Mouse (Mus musculus): ENCODE data around the gene Atrn.

The Atrn gene

DNA sequence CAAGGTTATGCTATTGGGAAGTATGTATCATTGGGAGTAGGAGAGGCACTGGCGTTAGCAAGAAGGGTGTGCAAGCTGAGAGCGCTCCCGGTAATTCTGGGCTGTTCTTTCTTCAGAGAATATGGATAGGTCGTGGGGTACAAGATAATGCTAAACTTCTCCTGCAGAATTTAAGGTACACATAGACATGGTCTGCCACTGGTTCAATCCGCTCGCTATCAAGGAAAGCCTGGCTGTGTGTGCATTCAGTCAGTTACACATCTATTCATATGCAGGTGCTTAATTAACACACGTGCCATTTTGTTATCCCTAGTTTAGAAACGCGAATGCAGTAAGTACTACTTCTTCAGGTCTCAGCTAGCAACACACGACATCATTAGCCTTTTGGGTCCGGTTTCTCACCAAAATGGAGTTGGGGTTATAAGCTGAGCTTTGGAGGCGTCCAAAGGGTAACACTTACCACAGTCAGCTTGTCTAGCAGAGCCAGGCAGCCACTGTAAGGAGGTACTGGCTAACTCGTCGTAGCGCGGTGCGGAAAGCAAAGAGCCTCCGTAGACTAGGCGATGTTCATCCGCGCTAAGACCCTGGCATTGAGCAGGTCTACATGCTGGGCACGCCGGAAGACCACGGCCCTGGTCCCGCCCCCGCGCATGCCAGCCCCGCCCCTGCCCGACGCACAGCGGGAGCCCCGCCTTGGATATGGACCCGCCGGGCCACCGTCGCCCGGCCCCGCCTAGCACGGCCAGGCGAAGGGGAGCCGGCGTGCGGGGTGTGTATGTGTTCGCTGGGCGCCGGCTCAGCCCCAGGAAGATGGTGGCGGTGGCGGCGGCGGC lies at the start of gene Atrn, which contains the start of gene 4930402H24Rik:
TSS of gene Atrn (plus strand) at position 745 of the 833 bp plus-strand sequence.
TSS of gene 4930402H24Rik (minus strand) at position 656 of the 833 bp plus-strand sequence.
- peak; percentile 53 for DNase-seq (ENCODE audit: low read depth)

DNA sequence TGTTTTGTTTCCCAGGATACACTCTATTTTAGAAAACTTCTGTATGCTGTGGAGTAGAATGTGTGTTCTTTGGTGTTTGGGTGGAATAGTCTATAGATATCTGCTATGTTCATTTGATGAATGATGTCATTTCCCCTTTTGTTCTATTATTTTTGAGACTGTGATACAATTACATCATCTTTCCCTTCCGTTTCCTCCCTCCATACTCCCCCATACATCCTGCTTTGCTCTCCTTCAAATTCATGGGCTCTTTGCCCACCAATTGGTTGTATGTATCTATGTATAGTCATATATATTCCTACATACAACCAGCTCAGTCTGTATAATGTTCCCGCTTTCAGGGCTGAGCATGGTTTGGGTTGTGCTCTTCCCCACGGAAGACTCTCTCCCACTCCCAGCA lies 44.2 kb upstream of the Atrn start:
- no peak for DNase-seq (ENCODE audit: low read depth)

DNA sequence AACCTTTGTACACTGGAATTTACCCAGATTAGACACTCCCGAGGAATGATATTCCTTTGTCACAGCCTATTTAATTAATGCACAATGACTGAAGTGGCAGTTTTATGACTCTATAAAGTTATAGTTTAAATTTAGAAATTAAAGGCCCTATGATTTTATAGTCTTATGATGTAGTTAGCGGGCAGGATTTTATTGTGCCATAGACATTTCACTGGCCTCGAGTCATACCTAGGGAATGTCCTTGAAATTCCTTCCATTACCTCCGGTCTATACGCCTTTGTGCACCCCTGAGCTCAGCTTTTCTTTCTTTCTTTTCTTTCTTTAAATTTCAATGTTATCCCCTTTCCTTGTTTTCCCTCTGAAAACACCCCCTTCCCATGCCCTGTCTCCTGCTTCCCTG lies 35.4 kb upstream of the Atrn start:
- no peak for DNase-seq (ENCODE audit: low read depth)

DNA sequence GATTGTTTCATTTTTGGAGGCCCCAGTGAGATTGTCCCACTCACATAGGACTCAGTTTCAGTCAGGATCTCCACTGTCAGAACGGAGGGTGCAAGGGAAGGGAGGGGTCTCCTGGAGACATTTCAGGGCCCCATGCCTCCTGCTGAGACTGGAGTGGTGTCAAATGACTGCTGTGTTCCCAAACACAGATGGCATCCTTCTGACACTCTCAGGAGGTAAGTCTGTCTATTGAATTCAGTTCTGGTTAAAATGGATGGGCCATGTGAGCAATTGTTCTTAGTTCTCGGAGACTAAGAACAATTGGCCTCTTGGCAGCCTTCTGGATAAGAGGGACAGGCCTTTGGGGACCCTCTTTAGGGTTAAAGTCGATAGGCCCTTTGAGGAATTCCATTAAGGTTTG lies 28.9 kb upstream of the Atrn start:
- DNase-seq (ENCODE audit: low read depth), result no peak

DNA sequence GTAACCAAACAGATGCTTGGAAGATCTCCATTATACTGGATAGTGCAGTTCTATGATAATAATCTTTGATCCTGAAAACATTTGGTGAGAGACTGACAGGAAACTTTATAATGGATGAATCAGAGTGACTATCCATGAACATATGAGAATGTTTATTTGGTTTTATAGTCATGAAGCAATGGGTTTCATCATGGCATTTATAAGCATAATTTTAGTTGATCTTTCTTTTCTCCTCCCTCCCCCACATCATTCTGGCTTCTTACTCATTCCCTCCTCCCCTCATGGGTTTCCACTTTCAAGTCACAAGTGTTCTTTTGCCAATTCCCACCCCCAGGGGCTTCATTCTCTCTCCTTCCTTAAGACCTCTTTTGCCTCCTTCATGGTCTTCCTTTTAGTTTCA lies 19.3 kb upstream of the Atrn start:
- no peak for DNase-seq (ENCODE audit: low read depth)

DNA sequence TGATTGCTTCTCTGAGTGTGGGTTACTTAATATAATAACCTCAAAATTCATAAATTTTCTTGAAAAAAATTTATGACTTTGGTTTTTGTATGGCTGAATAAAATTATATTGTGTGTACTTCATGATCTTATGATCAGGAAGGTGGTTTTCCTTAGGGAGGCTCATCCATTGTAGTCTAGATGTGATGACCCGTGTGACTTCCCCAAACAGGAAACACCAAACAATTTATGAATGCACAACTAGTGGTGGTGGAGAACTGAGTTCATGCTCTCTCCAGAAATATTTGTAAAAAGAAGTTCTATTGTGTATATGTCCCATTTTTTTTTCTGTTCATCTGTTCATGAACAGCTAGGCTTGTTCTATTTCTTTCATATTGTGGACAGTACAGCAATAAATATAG lies 18.8 kb upstream of the Atrn start:
- DNase-seq (ENCODE audit: low read depth), result no peak

DNA sequence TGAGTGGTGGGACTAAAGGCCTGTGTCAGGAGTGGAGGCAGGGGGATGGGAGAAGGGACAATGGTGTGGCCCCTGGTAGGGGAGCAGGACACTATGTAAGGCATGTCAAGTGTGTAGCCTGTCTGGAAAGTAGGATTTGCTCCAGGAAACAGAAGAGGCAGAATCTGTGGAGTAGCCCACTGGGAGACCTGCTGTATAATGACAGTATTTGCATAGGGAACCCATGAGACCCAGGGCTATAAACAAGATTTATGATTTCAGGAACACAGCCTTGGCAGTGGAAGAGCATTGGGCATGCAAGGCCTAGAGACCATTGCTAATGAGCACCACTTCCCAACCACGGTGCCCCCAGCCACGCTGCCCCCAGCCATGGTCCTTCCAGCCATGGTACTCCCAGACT lies 9.4 kb upstream of the Atrn start:
- no peak for DNase-seq (ENCODE audit: low read depth)

DNA sequence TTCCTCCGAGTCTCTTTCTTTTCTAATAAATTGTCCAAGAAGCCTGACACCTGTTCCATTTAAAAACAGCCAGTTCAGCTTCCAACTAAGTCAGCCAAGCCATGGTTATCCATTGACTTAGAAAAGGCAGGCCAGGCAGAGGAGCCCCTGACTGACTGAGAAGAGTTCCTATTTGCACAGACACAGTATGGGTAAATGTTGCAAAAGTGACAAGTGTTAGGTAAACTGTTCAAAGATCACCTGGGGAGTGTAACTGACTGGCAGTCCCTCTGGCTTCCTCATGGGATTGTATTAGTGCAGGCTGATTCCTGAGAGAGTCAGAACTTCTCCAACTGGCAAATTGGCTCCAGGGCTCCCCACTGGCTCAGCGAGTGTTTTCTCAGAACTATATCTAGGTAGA lies 8.4 kb upstream of the Atrn start:
- DNase-seq (ENCODE audit: low read depth), result no peak

DNA sequence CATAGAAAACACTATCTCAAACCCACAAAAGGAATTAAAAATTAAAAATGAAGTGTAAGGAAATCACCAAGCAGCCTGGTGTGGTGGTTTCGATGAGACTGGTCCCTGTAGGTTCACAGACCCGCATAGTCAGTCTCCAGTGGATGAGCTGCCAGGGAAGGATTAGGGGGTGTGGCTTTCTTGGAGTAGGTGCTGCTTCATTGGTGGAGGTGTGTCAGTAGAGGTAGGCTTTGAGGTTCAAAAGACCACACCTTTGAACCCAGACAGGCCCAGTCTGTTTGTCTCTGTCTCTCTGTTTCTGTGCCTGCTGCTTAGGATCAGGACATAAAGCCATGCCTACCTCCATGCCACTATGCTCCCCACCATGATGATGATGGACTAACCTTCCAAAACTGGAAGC lies 7.5 kb upstream of the Atrn start:
- no peak for DNase-seq (ENCODE audit: low read depth)

DNA sequence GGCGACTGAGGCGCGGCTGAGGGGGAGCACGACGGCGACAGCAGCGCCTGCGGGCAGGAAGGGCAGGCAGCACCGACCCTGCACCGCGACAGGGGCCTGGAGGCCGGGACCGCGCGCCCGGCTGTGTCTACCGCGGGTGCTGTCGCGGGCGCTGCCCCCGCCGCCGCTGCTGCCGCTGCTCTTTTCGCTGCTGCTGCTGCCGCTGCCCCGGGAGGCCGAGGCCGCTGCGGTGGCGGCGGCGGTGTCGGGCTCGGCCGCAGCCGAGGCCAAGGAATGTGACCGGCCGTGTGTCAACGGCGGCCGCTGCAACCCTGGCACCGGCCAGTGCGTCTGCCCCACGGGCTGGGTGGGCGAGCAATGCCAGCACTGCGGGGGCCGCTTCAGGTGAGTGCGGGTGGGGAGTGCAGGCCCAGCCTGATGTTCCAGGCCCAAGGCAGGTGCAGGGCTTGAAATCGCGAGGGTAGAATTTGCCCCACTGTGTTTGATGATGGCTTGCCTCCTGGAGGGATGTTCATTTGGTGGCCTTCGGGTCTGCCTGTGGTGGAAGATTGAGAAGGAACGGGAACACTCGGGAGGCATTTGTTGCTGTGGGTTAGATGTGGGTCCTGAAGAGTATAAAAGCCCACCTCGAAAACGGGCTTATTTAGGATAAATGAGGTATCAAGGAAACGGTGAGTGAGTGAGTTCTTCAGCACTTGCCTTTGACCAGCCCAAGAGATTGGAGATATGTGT lies 455 bp downstream of the Atrn start:
- no peak for DNase-seq (ENCODE audit: low read depth)

DNA sequence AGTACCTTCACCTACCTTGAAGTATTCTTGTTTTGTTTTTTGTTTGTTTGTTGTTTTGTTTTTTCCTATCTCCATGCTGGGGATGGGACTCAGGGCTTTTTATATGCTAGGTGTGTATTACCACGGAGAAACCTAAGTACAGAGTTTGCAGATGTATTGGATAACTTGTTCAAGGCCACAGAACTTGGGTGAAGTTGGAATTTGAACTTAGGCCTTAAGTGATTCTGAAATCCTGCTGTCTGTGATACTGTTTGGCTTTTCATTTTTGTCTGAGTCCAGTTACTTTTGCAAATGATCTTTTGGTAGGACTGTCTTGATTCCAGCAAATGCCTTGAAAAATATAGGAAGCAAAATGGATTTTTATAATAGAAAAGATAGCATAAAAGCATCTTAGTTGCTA lies 5.4 kb downstream of the Atrn start:
- DNase-seq (ENCODE audit: low read depth), result no peak

DNA sequence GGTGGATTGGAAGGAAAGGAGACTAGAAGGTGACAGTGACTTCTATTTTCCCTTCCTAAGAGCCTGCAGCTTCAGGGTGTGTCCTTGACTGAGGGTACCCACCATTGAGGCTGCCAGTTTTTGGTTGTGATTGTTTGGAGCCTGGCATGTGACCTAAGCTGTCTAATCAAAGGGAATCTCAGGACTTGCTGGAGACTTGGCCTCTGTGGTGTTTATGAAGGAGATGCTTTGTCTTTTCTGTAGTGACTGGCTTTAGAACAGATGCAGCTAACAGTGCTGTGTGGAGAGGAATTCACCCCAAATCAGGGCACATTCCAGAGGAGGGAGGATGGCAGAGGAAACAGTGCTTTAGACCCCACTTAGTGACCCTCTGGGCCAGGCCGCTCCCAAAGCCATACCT lies 8.6 kb downstream of the Atrn start:
- DNase-seq (ENCODE audit: low read depth), result no peak

DNA sequence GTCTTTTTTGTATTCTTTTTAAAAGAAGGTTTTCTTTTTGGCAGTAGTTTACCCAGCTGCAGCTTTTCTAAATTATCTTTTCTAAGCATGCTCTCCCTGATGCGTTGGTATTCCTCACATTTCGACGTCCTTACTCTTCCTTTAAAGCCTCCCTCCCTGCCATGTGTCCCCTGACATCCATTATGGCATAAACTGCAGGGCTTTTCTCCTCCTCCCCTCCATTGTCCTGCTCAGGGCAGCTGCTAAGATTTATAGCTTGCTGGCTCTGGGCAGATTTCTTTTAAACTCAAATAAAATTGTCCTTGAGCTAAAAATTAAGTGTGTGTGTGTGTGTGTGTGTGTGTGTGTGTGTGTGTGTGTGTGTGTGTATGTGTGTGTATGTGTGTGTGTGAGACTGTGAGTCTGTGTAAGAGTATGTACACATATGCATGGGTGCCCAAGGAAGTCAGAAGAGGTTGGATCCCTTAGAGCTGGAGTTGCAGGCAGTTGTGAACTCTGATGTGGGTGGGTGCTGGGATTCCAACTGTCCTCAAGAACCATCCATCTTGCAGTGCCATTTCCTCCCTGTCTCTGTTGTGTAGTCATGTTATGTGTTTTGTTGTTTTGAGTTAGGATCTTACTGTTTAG lies 10.3 kb downstream of the Atrn start:
- no peak for DNase-seq (ENCODE audit: low read depth)

DNA sequence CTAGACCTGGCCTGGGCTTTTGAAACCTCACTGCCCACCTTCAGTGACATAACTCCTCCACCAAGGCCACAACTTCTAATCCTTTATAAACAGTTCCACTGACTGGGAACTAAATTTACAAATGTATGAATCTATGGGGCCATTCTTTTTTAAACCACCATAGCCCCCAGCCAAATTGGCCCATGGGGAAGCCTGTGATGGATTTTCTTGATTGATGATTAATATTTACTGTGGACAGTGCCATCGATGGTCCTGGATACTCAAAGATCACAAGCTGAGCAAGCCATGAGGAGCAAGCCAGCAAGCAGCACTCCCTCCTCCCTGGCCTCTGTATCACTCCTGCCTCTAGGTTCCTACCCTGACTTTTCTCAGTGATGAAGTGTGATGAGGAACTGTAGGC lies 11.4 kb downstream of the Atrn start:
- DNase-seq (ENCODE audit: low read depth), result no peak

DNA sequence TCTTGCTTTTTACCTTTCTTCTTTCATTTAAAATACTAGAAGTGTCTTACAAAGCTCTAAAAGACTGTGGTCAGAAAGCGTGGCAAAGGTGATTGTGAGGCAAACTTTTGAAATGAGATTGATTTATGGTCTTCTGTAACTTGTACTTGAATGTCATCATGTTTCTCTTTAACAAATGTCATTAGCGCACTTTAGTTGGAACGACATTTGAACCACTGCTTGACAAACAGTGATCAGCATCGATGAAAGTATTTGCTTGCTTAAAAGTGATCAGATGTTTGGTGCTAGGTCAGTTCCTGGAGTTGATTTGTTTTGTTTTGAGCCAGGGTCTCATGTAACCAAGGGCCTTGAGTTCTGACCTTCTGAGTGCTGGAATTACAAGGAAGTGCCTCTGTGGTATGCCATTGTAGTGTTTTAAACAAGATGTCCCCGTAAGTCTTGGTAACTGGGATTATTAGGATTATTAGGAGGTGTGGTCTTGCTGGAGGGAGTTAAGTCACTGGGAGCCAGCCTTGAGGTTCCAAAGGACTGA lies 12.8 kb downstream of the Atrn start:
- no peak for DNase-seq (ENCODE audit: low read depth)

DNA sequence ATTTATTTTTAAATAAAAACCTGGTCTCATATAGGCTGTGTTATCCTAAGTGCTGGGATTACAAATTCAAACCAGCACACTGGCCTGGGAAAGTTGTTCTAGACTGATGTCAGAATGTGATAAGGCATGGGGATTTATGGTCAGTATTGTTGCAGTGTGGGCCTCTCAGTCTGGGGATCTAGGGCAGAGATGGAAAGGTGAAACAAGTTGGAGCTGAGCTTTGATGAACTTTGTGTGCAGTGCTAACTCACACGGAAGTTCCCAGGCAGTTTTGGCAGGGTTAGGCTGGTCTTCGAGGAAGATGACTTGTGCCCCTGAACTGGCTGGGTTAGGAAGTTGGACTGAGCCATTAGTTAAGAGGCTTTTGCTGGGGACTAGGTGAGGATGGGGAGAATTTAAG lies 18.7 kb downstream of the Atrn start:
- DNase-seq (ENCODE audit: low read depth), result no peak

DNA sequence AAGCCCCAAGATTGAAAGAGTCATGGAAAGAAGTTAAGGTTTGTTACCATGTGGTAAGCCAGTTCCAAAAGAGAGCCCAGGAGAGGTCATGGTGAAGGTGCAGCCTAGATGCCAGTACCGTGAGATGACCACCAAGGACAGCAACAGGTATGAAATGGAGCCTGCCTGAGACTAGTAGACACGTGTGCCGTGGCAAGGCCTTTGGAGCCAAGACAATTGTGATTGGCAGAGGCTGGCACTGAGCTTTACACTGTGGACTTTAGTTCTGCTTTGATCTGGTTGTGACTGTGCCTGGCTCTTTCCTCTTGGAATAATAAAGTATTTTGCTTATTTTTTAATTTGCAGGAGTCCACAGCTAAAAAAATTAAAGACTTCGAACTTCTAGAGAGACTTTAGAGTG lies 21.7 kb downstream of the Atrn start:
- no peak for DNase-seq (ENCODE audit: low read depth)

DNA sequence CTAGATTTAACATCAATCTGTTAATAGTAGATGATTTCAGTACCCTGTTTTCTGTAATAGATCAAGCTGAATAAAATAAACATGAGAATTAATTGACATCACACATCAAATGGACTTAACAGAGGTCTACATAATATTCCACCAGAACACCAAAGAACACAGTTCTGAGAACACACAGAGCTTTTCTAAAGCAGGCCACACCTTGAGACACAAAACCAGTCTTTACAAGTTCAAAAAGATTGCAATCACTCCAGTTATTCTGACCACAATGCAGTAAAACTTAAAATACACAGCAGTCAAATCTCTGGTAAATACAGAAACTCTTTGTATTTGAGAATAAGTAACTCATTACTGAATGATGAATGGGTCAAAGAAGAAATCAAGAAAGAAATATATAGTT lies 22.2 kb downstream of the Atrn start:
- no peak for DNase-seq (ENCODE audit: low read depth)

DNA sequence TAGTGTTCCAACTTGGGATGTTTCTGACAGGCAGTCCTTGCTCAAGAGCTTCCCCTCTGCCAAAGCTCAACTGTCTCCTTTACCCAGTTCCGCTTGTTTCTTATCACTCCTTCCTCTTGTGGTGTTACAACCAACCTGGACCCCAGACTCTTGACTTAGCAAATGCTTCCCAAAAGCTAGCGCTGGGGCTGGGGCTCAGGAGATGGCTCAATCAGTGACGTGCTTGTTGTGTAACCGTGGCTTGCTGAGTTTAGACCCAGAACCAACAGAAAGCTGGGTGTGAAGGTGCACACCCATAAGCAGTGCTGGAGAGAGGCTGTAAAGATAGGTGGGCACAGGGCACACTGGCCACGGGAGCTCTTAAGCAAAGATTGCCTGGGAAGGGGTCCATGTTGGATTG lies 23.7 kb downstream of the Atrn start:
- DNase-seq (ENCODE audit: low read depth), result no peak

DNA sequence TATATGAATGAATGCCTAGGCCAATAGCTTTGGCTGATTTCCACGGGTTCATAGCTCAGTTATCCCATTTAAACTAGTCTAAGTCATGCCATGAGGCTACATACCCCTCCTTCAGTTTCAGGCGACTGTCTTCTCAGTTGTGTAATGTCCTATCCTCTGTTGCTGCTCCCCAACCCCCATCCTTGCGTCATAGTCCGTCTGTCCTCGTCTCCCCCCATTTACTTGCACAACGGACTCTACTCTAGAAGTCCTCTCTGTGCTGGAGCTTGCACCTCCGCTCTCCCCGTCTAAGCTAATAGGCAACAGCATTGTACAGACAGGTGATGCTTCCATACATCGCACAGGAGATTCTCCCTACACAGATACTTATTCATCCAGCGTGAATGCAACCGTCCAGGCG lies 26.6 kb downstream of the Atrn start:
- DNase-seq (ENCODE audit: low read depth), result no peak

DNA sequence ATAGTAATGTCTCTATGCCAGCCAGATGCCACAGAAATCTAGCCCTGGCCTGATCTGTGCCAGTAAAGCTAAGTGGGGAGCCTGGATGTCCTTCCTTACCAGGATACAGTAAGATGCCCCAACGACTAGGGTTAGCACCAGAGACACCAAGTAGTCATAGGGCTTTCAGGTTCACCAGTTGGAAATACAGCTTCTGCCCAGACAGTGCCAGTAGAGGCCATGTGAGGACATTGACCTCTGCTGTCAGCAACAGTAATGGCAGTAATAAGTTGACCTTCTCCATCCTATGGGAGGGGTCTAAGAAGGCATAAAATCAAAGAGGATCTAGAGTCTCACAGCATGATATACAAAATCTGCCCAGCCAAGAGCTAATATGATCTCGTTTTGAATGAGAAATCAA lies 43.5 kb downstream of the Atrn start:
- no peak for DNase-seq (ENCODE audit: low read depth)

DNA sequence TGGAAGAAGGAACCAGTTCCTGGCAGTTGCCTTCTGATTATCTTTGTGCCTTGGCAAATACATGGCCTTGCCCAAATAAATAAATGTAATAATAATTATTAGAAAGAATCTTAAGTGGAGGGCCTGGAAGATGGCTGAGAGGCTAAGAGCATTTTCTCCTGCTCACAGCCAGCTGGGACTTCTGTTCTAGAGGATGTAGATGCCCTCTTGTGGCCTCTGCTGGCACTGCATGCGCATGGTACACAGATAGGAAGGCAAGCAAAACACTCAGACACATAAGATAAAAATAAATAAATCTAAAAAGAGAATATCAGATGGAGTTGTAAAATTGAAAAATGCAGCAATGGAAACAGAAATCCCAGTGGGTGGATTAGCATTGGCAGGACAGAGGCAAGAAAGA lies 44.3 kb downstream of the Atrn start:
- peak; percentile 49 for DNase-seq (ENCODE audit: low read depth)

DNA sequence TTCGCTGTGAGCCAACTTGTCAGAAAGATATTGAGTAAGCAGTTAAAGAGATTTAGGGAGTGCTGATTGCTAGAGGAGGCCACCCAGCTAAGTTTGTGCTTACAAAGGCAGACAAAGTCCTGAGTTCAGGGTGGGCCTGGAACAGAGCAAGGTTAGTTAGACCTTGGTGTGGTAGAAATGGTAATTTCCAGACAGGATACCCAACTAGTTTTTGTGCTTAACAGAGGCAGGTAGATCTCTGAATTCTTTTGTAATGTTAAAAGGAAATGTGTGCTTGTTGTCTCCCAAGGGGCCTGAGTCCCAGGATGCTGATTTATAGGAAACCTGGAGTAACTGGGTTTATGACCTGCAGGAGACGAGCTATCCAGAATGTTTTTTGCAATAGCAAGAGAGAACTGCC lies 52.6 kb downstream of the Atrn start:
- DNase-seq (ENCODE audit: low read depth), result no peak
